Mouse (Mus musculus) CH12.LX (cell line): ENCODE results near the gene Siah2. TPM values are rescaled to one million over a fixed set of nuclear protein-coding genes. Genes with fewer than 3 reads are reported as not detected.

Experiments
- DNase-seq: peaks from one replicate; pipeline ENCODE4 v3.0.0-alpha.2; 2013; ENCODE audit errors: extremely low read depth
- H3K27ac ChIP-seq: 2 replicates; pipeline ENCODE4 v1.5.1; 2012; ENCODE audit warnings: low read depth, mild to moderate bottlenecking, control low read depth, moderate library complexity; ENCODE audit not compliant: insufficient read depth
- H3K27me3 ChIP-seq: replicated peaks from 2 replicates; pipeline ENCODE3; 2012; ENCODE audit warnings: inconsistent platforms
- H3K36me3 ChIP-seq, 2 experiments: replicated peaks in 1 of 2; 2 replicates each; pipeline versions ENCODE3 to v1.6.1; 2012; ENCODE audit warnings: inconsistent platforms in 1 of 2, low read length in 1 of 2, mild to moderate bottlenecking in 1 of 2, mixed read lengths in 1 of 2, moderate library complexity in 1 of 2; ENCODE audit not compliant: control insufficient read depth in 1 of 2, insufficient read depth in 1 of 2
- H3K4me1 ChIP-seq, 2 experiments: 2 replicates each; pipeline ENCODE4 v1.6.1; 2012; ENCODE audit warnings: inconsistent platforms in 1 of 2, moderate library complexity in 1 of 2; ENCODE audit not compliant: insufficient read depth in 2 of 2, control insufficient read depth in 1 of 2
- H3K4me2 ChIP-seq: 2 replicates; pipeline ENCODE4 v1.6.1; 2012; ENCODE audit warnings: low read depth, mild to moderate bottlenecking, control low read depth; ENCODE audit not compliant: poor library complexity, insufficient read depth, severe bottlenecking
- H3K4me3 ChIP-seq, 3 experiments: fragments of 150-350 bp in 1 of 3; sonication (generic) in 1 of 3; replicated peaks in 1 of 3; 2 replicates each; pipeline versions ENCODE3 to v1.5.1; 2011 to 2012; ENCODE audit warnings: low read depth in 2 of 3, low read length in 2 of 3, mild to moderate bottlenecking in 2 of 3, moderate library complexity in 2 of 3, control low read depth in 1 of 3, improper control_type of control experiment in 1 of 3, inconsistent platforms in 1 of 3, mixed read lengths in 1 of 3; ENCODE audit not compliant: poor library complexity in 1 of 3
- H3K79me2 ChIP-seq: replicated peaks from 2 replicates; pipeline ENCODE4 v1.6.1; 2012; ENCODE audit warnings: mild to moderate bottlenecking, moderate library complexity; ENCODE audit not compliant: control insufficient read depth, poor library complexity, insufficient read depth, severe bottlenecking; ENCODE audit errors: extremely low read depth
- H3K9ac ChIP-seq: 2 replicates; pipeline ENCODE4 v1.6.1; 2012; ENCODE audit warnings: low read depth, mild to moderate bottlenecking, control low read depth, moderate library complexity; ENCODE audit not compliant: insufficient read depth
- H3K9me3 ChIP-seq: replicated peaks from 2 replicates; pipeline ENCODE3; 2012; ENCODE audit warnings: low read length, inconsistent platforms, mixed read lengths
- BHLHE40 ChIP-seq: IDR thresholded peaks from 2 replicates; pipeline ENCODE4 v1.6.1; 2011; ENCODE audit warnings: mild to moderate bottlenecking, low read depth, low read length, improper control_type of control experiment
- CHD1 ChIP-seq: IDR thresholded peaks from 2 replicates; pipeline ENCODE4 v1.6.1; 2012; ENCODE audit warnings: low read depth, low read length, improper control_type of control experiment, inconsistent platforms
- CHD2 ChIP-seq: IDR thresholded peaks from 2 replicates; pipeline ENCODE4 v1.6.1; 2011; ENCODE audit warnings: low read length, improper control_type of control experiment
- ELF1 ChIP-seq: IDR thresholded peaks from 2 replicates; pipeline ENCODE4 v1.6.1; 2014; ENCODE audit warnings: low read depth, mild to moderate bottlenecking, inconsistent platforms, low read length, improper control_type of control experiment
- ETS1 ChIP-seq: conservative IDR thresholded peaks from 2 replicates; pipeline ENCODE4 v1.6.1; 2012; ENCODE audit warnings: low read depth, mild to moderate bottlenecking, inconsistent platforms, low read length, improper control_type of control experiment, moderate library complexity
- GABPA ChIP-seq: IDR thresholded peaks from 2 replicates; pipeline ENCODE4 v1.6.1; 2012; ENCODE audit warnings: low read depth, low read length, improper control_type of control experiment, inconsistent platforms; ENCODE audit not compliant: insufficient replicate concordance
- IRF4 ChIP-seq: IDR thresholded peaks from 2 replicates; pipeline ENCODE4 v1.6.1; 2014; ENCODE audit warnings: low read depth, mild to moderate bottlenecking, inconsistent platforms, low read length, improper control_type of control experiment
- MXI1 ChIP-seq: IDR thresholded peaks from 2 replicates; pipeline ENCODE4 v1.6.1; 2011; ENCODE audit warnings: mild to moderate bottlenecking, low read depth, low read length, improper control_type of control experiment
- MYC ChIP-seq: IDR thresholded peaks from 2 replicates; pipeline ENCODE4 v1.6.1; 2011; ENCODE audit warnings: low read depth, mild to moderate bottlenecking, improper control_type of control experiment, low read length
- NELFE ChIP-seq: IDR thresholded peaks from 2 replicates; pipeline ENCODE4 v1.6.1; 2011; ENCODE audit warnings: low read depth, low read length, improper control_type of control experiment
- NRF1 ChIP-seq: IDR thresholded peaks from 2 replicates; pipeline ENCODE4 v1.6.1; 2014; ENCODE audit warnings: low read depth, mild to moderate bottlenecking, inconsistent platforms, low read length, improper control_type of control experiment, moderate library complexity
- PAX5 ChIP-seq: IDR thresholded peaks from 2 replicates; pipeline ENCODE4 v1.6.1; 2012; ENCODE audit warnings: low read length, inconsistent platforms, mixed read lengths
- TBP ChIP-seq: conservative IDR thresholded peaks from 2 replicates; pipeline ENCODE4 v1.6.1; 2011; ENCODE audit warnings: low read depth, low read length, improper control_type of control experiment
- UBTF ChIP-seq: IDR thresholded peaks from 2 replicates; pipeline ENCODE4 v1.6.1; 2012; ENCODE audit warnings: low read depth, mild to moderate bottlenecking, inconsistent platforms, low read length, improper control_type of control experiment, moderate library complexity
- ZNF384 ChIP-seq: IDR thresholded peaks from 2 replicates; pipeline ENCODE4 v1.6.1; 2012; ENCODE audit warnings: low read depth, low read length, improper control_type of control experiment, inconsistent platforms
- dilution Hi-C: fragments of 300-500 bp; cut with MboI; formaldehyde crosslinking; loops from 2 replicates; pipeline ENCODE4 v1.14.3; 2020; ENCODE audit warnings: low sequenced_read_pairs; ENCODE audit not compliant: extremely low pct_unique_long_range_greater_than_20kb, extremely low pct_ligation_motif_present
- in situ Hi-C: fragments of 300-500 bp; cut with MboI; formaldehyde crosslinking; loops from 3 replicates; pipeline ENCODE4 v1.14.3; 2019; ENCODE audit warnings: low sequenced_read_pairs, low pct_ligation_motif_present, low pct_unique_long_range_greater_than_20kb, mixed read lengths
- polyA plus RNA-seq: library from polyadenylated mRNA; unstranded; fragments of >175 nt; gene quantifications from 2 replicates; pipeline ENCODE4 v1.2.1, GENCODE M21; 2012; ENCODE audit warnings: low read depth; ENCODE audit not compliant: insufficient read length
- total RNA-seq, 2 experiments: library from RNA; depleted of rRNA; stranded (reverse); fragments of 300-350 nt in 1 of 2; fragments of >200 nt in 1 of 2; gene quantifications; 2 replicates each; pipeline ENCODE4 v1.2.3; 2012 to 2014

Gene Siah2
- total and polyA plus RNA-seq, 3 experiments = 104 to 142 (median 140) TPM

- in situ Hi-C loops = loop anchor here (25.0 kb wide), 1 partner anchor 265 kb away; the partner anchor contains the start of gene Tsc22d2
- DNase-seq = no peak
- Histone ChIP-seq H3K4me3 (no peak overlapping the region), H3K4me1 (peaks cover 31 to 95% of the 10 kb centered on the region in 2 experiments), H3K9me3 (no peaks in the 10 kb centered on the region), H3K27me3 (no peaks in the 10 kb centered on the region), H3K9ac (peak overlapping the region; percentile 18; the same call in 1 of the 2 replicates)
- TF ChIP-seq MXI1 (no peak), GABPA (no peak), NRF1 (no peak), NELFE (no peak), ZNF384 (no peak), TBP (no peak)
- TF ChIP-seq, all 38 proteins: peak for 0
- dilution Hi-C loops = no loop called here
- Histone ChIP-seq H3K36me3 (peaks cover 62 to 78% of the 10 kb centered on the region in 2 experiments), H3K4me2 (peak overlapping the region; percentile 48), H3K79me2 (peaks cover 91% of the 10 kb centered on the region), H3K27ac (peak overlapping the region; percentile 24; the same call in 1 of the 2 replicates)
Observed at GRCm38 (mm10) chr3:58677615-58678014, 14.6 kb downstream of the Siah2 start.

- TF ChIP-seq CHD2 (peak; percentile 67; the same call in 1 of the 2 replicates), MYC (0 out of 2 replicates have a peak, but pooled peaks have one; percentile 21), UBTF (0 out of 2 replicates have a peak, but pooled peaks have one; percentile 17), BHLHE40 (peak; percentile 23; the same call in 1 of the 2 replicates), ZNF384 (peak; percentile 92), PAX5 (no peak), ETS1 (peak; percentile 36), IRF4 (peak; percentile 38; the same call in 1 of the 2 replicates), CHD1 (peak; percentile 86; the same call in 1 of the 2 replicates), ELF1 (no peak)
- no peak overlapping the region for H3K4me3 ChIP-seq
- H3K9ac ChIP-seq = peak overlapping the region; percentile 37; the same call in 1 of the 2 replicates
- peaks cover 50% of the 10 kb centered on the region for H3K79me2 ChIP-seq
- in situ Hi-C loops = loop anchor here (25.0 kb wide), 1 partner anchor 511 kb away; no protein-coding TSS in a partner anchor
- peak overlapping the region; percentile 63 for H3K4me2 ChIP-seq
- H3K4me1 ChIP-seq = peaks cover 32 to 88% of the 10 kb centered on the region in 2 experiments
- no peaks in the 10 kb centered on the region for H3K27me3 ChIP-seq
- DNase-seq = no peak
- dilution Hi-C loops = no loop called here
- peak overlapping the region; percentile 88 for H3K27ac ChIP-seq
- peaks cover 37 to 40% of the 10 kb centered on the region in 2 experiments for H3K36me3 ChIP-seq
- H3K9me3 ChIP-seq = no peaks in the 10 kb centered on the region
Observed at GRCm38 (mm10) chr3:58673295-58673694, 18.9 kb downstream of the Siah2 start.
